Mouse (Mus musculus) forebrain, embryonic 10.5 days (tissue): ENCODE results near the gene Olfr90. TPM values are rescaled to one million over a fixed set of nuclear protein-coding genes. Genes with fewer than 3 reads are reported as not detected.

Experiments
- DNase-seq: peaks from one replicate; pipeline ENCODE4 v3.0.0-alpha.2; 2017; ENCODE audit warnings: low spot score; ENCODE audit errors: extremely low spot score
- H3K27ac ChIP-seq: fragments of 300-500 bp; sonication (generic); 2 replicates; pipeline ENCODE4 v1.5.1; 2016; ENCODE audit warnings: mild to moderate bottlenecking
- H3K27me3 ChIP-seq: fragments of 300-500 bp; sonication (generic); 2 replicates; pipeline ENCODE4 v1.6.1; 2016; ENCODE audit warnings: mild to moderate bottlenecking; ENCODE audit not compliant: poor library complexity, severe bottlenecking
- H3K36me3 ChIP-seq: fragments of 300-500 bp; sonication (generic); replicated peaks from 2 replicates; pipeline ENCODE4 v1.6.1; 2016; ENCODE audit warnings: mild to moderate bottlenecking, moderate library complexity
- H3K4me1 ChIP-seq: fragments of 300-500 bp; sonication (generic); 2 replicates; pipeline ENCODE4 v1.6.1; 2016
- H3K4me3 ChIP-seq: fragments of 300-500 bp; sonication (generic); 2 replicates; pipeline ENCODE4 v1.5.1; 2016; ENCODE audit warnings: mild to moderate bottlenecking, moderate library complexity
- H3K9me3 ChIP-seq: fragments of 300-500 bp; sonication (generic); 2 replicates; pipeline ENCODE4 v1.6.1; 2016; ENCODE audit warnings: mild to moderate bottlenecking, moderate library complexity
- WGBS: fragments of 180-500 bp; shearing (Covaris S2); methylation state at CpG from one replicate; pipeline ENCODE4 v1.1.7; 2016; 5-methylcytosine and 5-hydroxymethylcytosine counted together
- polyA plus RNA-seq: library from polyadenylated mRNA; unstranded; fragments of >200 nt; fragmentation: Nextera tagmentation; extraction: Ambion mirVana; gene quantifications from 2 replicates; pipeline ENCODE4 v1.2.1, GENCODE M21; 2016

The Olfr90 gene
- polyA plus RNA-seq, 1 experiment from 2014 or later = not detected

DNA sequence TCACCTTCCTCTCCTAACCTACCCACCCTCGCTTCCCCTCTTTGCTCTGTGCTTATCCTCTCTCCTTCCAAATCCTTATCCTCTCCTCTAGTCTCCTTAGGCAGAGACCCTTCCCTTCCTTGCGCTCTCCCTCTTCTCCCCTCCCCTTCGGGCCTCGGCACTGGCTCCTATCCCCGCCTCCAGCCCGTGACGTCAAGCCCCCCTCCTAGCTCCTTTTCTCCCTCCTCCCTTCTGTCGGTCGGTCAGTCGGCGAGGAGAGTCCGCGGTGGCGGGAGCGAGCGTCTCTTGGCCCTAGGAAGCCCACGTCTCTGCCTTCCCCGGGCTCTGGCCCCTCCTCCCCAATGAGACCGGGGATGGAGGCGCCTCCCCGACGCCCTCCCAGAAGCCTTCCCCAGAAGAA, 37.9 kb downstream of the Olfr90 start:
- Histone ChIP-seq H3K27ac (peak overlapping the region; percentile 90), H3K27me3 (peaks cover 35% of the 10 kb centered on the region), H3K4me3 (peak overlapping the region; percentile 79), H3K9me3 (no peaks in the 10 kb centered on the region), H3K36me3 (peaks cover 22% of the 10 kb centered on the region), H3K4me1 (peaks cover 64% of the 10 kb centered on the region)
- 0% methylated on average over 22 of the region's 22 CpGs for WGBS
- DNase-seq = peak; percentile 90

GRCm38 (mm10) chr17:37049570-37050310, 38.6 kb downstream of the Olfr90 start:
- Histone ChIP-seq H3K4me3 (peak overlapping the region; percentile 79), H3K4me1 (peaks cover 70% of the 10 kb centered on the region), H3K9me3 (no peaks in the 10 kb centered on the region), H3K27ac (peak overlapping the region; percentile 90), H3K27me3 (peaks cover 35% of the 10 kb centered on the region), H3K36me3 (peaks cover 16% of the 10 kb centered on the region)
- peak; percentile 69 for DNase-seq
- WGBS = under 1% methylated on average over 39 of the region's 39 CpGs

DNA sequence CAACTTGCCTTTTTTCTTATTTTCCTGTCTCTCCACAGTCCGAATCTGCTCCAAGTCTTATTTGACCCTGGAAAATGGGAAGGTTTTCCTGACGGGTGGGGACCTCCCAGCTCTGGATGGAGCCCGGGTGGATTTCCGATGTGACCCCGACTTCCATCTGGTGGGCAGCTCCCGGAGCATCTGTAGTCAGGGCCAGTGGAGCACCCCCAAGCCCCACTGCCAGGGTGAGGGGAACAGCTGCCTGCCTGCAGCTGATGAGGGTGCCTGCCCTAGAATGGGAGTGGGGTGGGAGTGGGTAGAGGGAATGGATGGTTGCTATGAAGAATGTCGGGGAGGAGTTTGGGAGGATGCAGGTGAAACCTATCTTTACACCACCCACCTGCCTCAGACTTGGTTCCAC, 39.9 kb downstream of the Olfr90 start:
- peaks cover 35% of the 10 kb centered on the region for H3K27me3 ChIP-seq
- H3K36me3 ChIP-seq = peaks cover 2% of the 10 kb centered on the region
- no peak overlapping the region for H3K4me3 ChIP-seq
- peaks cover 69% of the 10 kb centered on the region for H3K4me1 ChIP-seq
- 60% methylated on average over 7 of the region's 7 CpGs for WGBS
- no peak overlapping the region for H3K27ac ChIP-seq
- no peaks in the 10 kb centered on the region for H3K9me3 ChIP-seq
- no peak for DNase-seq

GRCm38 (mm10) chr17:37047981-37048380, 40.3 kb downstream of the Olfr90 start:
- Histone ChIP-seq H3K27ac (no peak overlapping the region), H3K4me3 (no peak overlapping the region), H3K27me3 (peaks cover 35% of the 10 kb centered on the region), H3K9me3 (no peaks in the 10 kb centered on the region), H3K4me1 (peaks cover 66% of the 10 kb centered on the region), H3K36me3 (no peaks in the 10 kb centered on the region)
- DNase-seq = no peak
- 39% methylated on average over 3 of the region's 3 CpGs for WGBS

- Histone ChIP-seq H3K27ac (no peak overlapping the region), H3K27me3 (peaks cover 35% of the 10 kb centered on the region), H3K4me1 (peaks cover 66% of the 10 kb centered on the region), H3K9me3 (no peaks in the 10 kb centered on the region), H3K36me3 (no peaks in the 10 kb centered on the region), H3K4me3 (peak overlapping the region; percentile 93)
- DNase-seq = no peak
- WGBS = 16% methylated on average over 19 of the region's 19 CpGs
Measured at GRCm38 (mm10) chr17:37047332-37047976, 40.8 kb downstream of the Olfr90 start.

GRCm38 (mm10) chr17:37046312-37047112, 41.8 kb downstream of the Olfr90 start:
- DNase-seq = peak; percentile 68
- WGBS = under 1% methylated on average over 56 of the region's 58 CpGs
- Histone ChIP-seq H3K36me3 (no peaks in the 10 kb centered on the region), H3K27me3 (peaks cover 35% of the 10 kb centered on the region), H3K4me1 (peaks cover 58% of the 10 kb centered on the region), H3K4me3 (peak overlapping the region; percentile 93), H3K9me3 (no peaks in the 10 kb centered on the region), H3K27ac (peak overlapping the region; percentile 96)

- Histone ChIP-seq H3K4me1 (peaks cover 51% of the 10 kb centered on the region), H3K36me3 (no peaks in the 10 kb centered on the region), H3K9me3 (no peaks in the 10 kb centered on the region), H3K27me3 (peaks cover 35% of the 10 kb centered on the region), H3K27ac (peak within 1 kb of the TSS; percentile 96), H3K4me3 (peak within 1 kb of the TSS; percentile 93)
- WGBS = under 1% methylated on average over 53 of the region's 55 CpGs
- peak; percentile 82 for DNase-seq
Measured at GRCm38 (mm10) chr17:37045611-37046311, 42.5 kb downstream of the Olfr90 start, which contains the start of gene Gabbr1. Gene Gabbr1 (plus strand): TSS chr17:37045966.

DNA sequence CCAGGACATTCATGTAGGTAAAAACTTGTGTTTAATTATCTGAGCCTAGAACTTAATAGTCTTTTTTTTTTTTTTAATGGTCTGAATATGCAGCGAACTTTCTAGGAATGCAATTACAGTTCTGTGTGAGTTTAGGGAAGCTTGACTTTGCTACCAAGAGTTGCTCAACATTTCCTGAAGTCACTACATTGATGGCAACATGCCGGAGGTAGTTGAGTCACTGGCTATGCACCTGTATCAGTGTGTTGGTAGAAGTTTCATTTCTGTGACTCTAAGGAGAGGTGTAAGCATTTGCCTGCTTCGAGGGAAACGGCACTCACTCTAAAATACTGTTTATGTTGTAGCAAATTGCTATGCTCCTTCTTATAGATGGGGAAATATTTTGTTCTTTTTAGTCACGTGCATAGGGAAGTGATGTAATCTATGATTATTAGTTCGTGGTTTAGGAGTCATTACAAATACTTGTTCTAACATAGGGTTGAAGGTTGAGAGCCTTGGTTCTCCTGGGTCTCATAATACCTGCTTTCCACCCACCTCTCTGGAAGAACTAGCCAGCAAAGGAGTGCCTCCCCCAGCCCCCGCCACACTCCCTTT, 43.6 kb downstream of the Olfr90 start:
- 86% methylated on average over 7 of the region's 7 CpGs for WGBS
- Histone ChIP-seq H3K27ac (peak overlapping the region; percentile 96), H3K4me1 (peaks cover 41% of the 10 kb centered on the region), H3K36me3 (no peaks in the 10 kb centered on the region), H3K4me3 (peak overlapping the region; percentile 93), H3K27me3 (peaks cover 30% of the 10 kb centered on the region), H3K9me3 (no peaks in the 10 kb centered on the region)
- DNase-seq = no peak

GRCm38 (mm10) chr17:37039127-37039894, 49.0 kb downstream of the Olfr90 start:
- H3K27ac ChIP-seq = no peak overlapping the region
- no peaks in the 10 kb centered on the region for H3K4me1 ChIP-seq
- no peaks in the 10 kb centered on the region for H3K9me3 ChIP-seq
- WGBS = 82% methylated on average over 2 of the region's 2 CpGs
- no peaks in the 10 kb centered on the region for H3K36me3 ChIP-seq
- no peak overlapping the region for H3K4me3 ChIP-seq
- H3K27me3 ChIP-seq = no peaks in the 10 kb centered on the region
- no peak for DNase-seq
